Mouse (Mus musculus) embryonic facial prominence, embryonic 12.5 days (tissue): ENCODE measurements around the gene Ergic1. TPM values are rescaled to one million over a fixed set of nuclear protein-coding genes. Genes with fewer than 3 reads are reported as not detected.

Experiments
- ATAC-seq: fragments of 200-750 bp; cut with Nextera tagmentation; 2 replicates; pipeline ENCODE4 v1.8.0; 2017; ENCODE audit not compliant: insufficient number of reproducible peaks, insufficient read depth, low FRiP score, low TSS enrichment
- H3K27ac ChIP-seq: fragments of 300-500 bp; sonication (generic); 2 replicates; pipeline ENCODE4 v1.5.1; 2016; ENCODE audit warnings: mild to moderate bottlenecking
- H3K27me3 ChIP-seq: fragments of 300-500 bp; sonication (generic); 2 replicates; pipeline ENCODE4 v1.6.1; 2016; ENCODE audit warnings: mild to moderate bottlenecking, moderate library complexity
- H3K36me3 ChIP-seq: fragments of 300-500 bp; sonication (generic); 2 replicates; pipeline ENCODE4 v1.6.1; 2016; ENCODE audit warnings: mild to moderate bottlenecking
- H3K4me1 ChIP-seq: fragments of 300-500 bp; sonication (generic); 2 replicates; pipeline ENCODE4 v1.6.1; 2016
- H3K4me2 ChIP-seq: fragments of 300-500 bp; sonication (generic); replicated peaks from 2 replicates; pipeline ENCODE4 v1.6.1; 2016; ENCODE audit warnings: mild to moderate bottlenecking, moderate library complexity
- H3K4me3 ChIP-seq: fragments of 300-500 bp; sonication (generic); 2 replicates; pipeline ENCODE4 v1.5.1; 2016; ENCODE audit warnings: mild to moderate bottlenecking
- H3K9ac ChIP-seq: fragments of 300-500 bp; sonication (generic); 2 replicates; pipeline ENCODE4 v1.6.1; 2016; ENCODE audit warnings: mild to moderate bottlenecking, moderate library complexity
- H3K9me3 ChIP-seq: fragments of 300-500 bp; sonication (generic); 2 replicates; pipeline ENCODE4 v1.6.1; 2016; ENCODE audit warnings: mild to moderate bottlenecking, moderate library complexity
- WGBS: fragments of 180-500 bp; shearing (Covaris S2); methylation state at CpG from one replicate; pipeline ENCODE4 v1.1.7; 2016; 5-methylcytosine and 5-hydroxymethylcytosine counted together
- polyA plus RNA-seq: library from polyadenylated mRNA; unstranded; fragments of >200 nt; fragmentation: Nextera tagmentation; extraction: Ambion mirVana; gene quantifications from 2 replicates; pipeline ENCODE4 v1.2.1, GENCODE M21; 2016

Gene Ergic1
- polyA plus RNA-seq, 1 experiment from 2014 or later, result 102 TPM

- Histone ChIP-seq H3K4me2 (peak overlapping the region; percentile 59), H3K9ac (peak overlapping the region; percentile 66), H3K27ac (peak overlapping the region; percentile 43), H3K4me3 (peak overlapping the region; percentile 91), H3K4me1 (peaks cover 12% of the 10 kb centered on the region; the same call in 1 of the 2 replicates), H3K27me3 (no peaks in the 10 kb centered on the region), H3K36me3 (no peaks in the 10 kb centered on the region), H3K9me3 (no peaks in the 10 kb centered on the region)
- ATAC-seq, result peak; percentile 53; the same call in 1 of the 2 replicates
- 3% methylated on average over 26 of the region's 26 CpGs for WGBS
Observed at GRCm38 (mm10) chr17:26676616-26677376, 115.5 kb downstream of the Ergic1 start.

GRCm38 (mm10) chr17:26677711-26678637, 116.7 kb downstream of the Ergic1 start:
- H3K36me3 ChIP-seq, result no peaks in the 10 kb centered on the region
- H3K9ac ChIP-seq, result no peak overlapping the region
- H3K27ac ChIP-seq, result no peak overlapping the region
- H3K4me3 ChIP-seq, result no peak overlapping the region
- H3K27me3 ChIP-seq, result no peaks in the 10 kb centered on the region
- H3K9me3 ChIP-seq, result no peaks in the 10 kb centered on the region
- no peak for ATAC-seq
- H3K4me1 ChIP-seq, result peaks cover 12% of the 10 kb centered on the region; the same call in 1 of the 2 replicates
- 89% methylated on average over 7 of the region's 7 CpGs for WGBS
- peak overlapping the region; percentile 59 for H3K4me2 ChIP-seq

DNA sequence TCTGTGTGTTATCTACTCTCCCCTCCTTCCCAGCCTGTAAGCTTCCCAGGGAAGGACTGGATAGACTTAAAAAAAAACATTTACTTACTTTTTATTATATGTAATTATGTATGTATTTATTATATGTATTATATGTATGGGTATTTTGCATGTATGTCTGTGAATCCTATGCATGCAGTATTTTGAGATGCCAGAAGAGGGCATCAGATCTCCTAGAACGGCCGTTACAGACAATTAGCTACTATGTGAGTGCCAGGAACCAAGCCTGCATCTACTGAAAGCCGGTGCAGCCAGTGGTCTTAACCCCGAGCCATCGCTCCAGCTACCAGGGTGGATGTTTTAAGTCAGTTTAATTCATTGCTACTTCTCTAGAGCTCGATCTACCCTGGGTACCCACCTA, 120.0 kb downstream of the Ergic1 start:
- 90% methylated on average over 6 of the region's 6 CpGs for WGBS
- no peak for ATAC-seq

GRCm38 (mm10) chr17:26686334-26687000, 125.2 kb downstream of the Ergic1 start:
- H3K36me3 ChIP-seq, result peaks cover 15% of the 10 kb centered on the region; the same call in 1 of the 2 replicates
- H3K9ac ChIP-seq, result no peak overlapping the region
- 88% methylated on average over 17 of the region's 17 CpGs for WGBS
- no peaks in the 10 kb centered on the region for H3K27me3 ChIP-seq
- ATAC-seq, result no peak
- no peak overlapping the region for H3K4me3 ChIP-seq
- 0 out of 2 replicates have a peak, but pooled peaks cover 12% of the 10 kb centered on the region for H3K4me1 ChIP-seq
- H3K27ac ChIP-seq, result no peak overlapping the region
- no peaks in the 10 kb centered on the region for H3K9me3 ChIP-seq
- H3K4me2 ChIP-seq, result no peak overlapping the region

More for the DNA sequence above, 120.0 kb downstream of the Ergic1 start:
- Histone ChIP-seq H3K4me3 (no peak overlapping the region), H3K36me3 (peaks cover 15% of the 10 kb centered on the region; the same call in 1 of the 2 replicates), H3K27ac (no peak overlapping the region), H3K27me3 (no peaks in the 10 kb centered on the region), H3K4me1 (peaks cover 12% of the 10 kb centered on the region; the same call in 1 of the 2 replicates), H3K4me2 (no peak overlapping the region), H3K9ac (no peak overlapping the region), H3K9me3 (no peaks in the 10 kb centered on the region)

- Histone ChIP-seq H3K36me3 (0 out of 2 replicates have a peak, but pooled peaks cover 7% of the 10 kb centered on the region), H3K4me1 (0 out of 2 replicates have a peak, but pooled peaks cover 12% of the 10 kb centered on the region), H3K4me2 (no peak overlapping the region), H3K4me3 (no peak overlapping the region), H3K27ac (peak overlapping the region; percentile 18), H3K9ac (peak overlapping the region; percentile 22; the same call in 1 of the 2 replicates), H3K9me3 (no peaks in the 10 kb centered on the region), H3K27me3 (no peaks in the 10 kb centered on the region)
- ATAC-seq, result no peak
- WGBS, result 66% methylated on average over 8 of the region's 8 CpGs
Observed at GRCm38 (mm10) chr17:26688795-26689735, 127.8 kb downstream of the Ergic1 start.

- Histone ChIP-seq H3K9ac (no peak overlapping the region), H3K36me3 (no peaks in the 10 kb centered on the region), H3K4me2 (no peak overlapping the region), H3K4me3 (no peak overlapping the region), H3K4me1 (0 out of 2 replicates have a peak, but pooled peaks cover 12% of the 10 kb centered on the region), H3K27me3 (no peaks in the 10 kb centered on the region), H3K27ac (peak overlapping the region; percentile 18; the same call in 1 of the 2 replicates), H3K9me3 (no peaks in the 10 kb centered on the region)
- no peak for ATAC-seq
- WGBS, result 84% methylated on average over 2 of the region's 2 CpGs
Observed at GRCm38 (mm10) chr17:26689810-26690209, 128.5 kb downstream of the Ergic1 start.

- 68% methylated on average over 5 of the region's 5 CpGs for whole genome bisulfite sequencing
- H3K27ac ChIP-seq, result no peak overlapping the region
Observed at GRCm38 (mm10) chr17:26690236-26690635, 128.9 kb downstream of the Ergic1 start.

GRCm38 (mm10) chr17:26691110-26691509, 129.8 kb downstream of the Ergic1 start:
- H3K27ac ChIP-seq, result no peak overlapping the region
- 0 out of 2 replicates have a peak, but pooled peaks cover 12% of the 10 kb centered on the region for H3K4me1 ChIP-seq
- 82% methylated on average over 7 of the region's 7 CpGs for WGBS
- no peaks in the 10 kb centered on the region for H3K36me3 ChIP-seq
- no peak overlapping the region for H3K4me3 ChIP-seq
- H3K4me2 ChIP-seq, result no peak overlapping the region
- H3K9me3 ChIP-seq, result no peaks in the 10 kb centered on the region
- H3K27me3 ChIP-seq, result no peaks in the 10 kb centered on the region
- no peak overlapping the region for H3K9ac ChIP-seq
- ATAC-seq, result no peak

More at GRCm38 (mm10) chr17:26690236-26690635, 128.9 kb downstream of the Ergic1 start:
- Histone ChIP-seq H3K4me1 (0 out of 2 replicates have a peak, but pooled peaks cover 12% of the 10 kb centered on the region), H3K36me3 (no peaks in the 10 kb centered on the region), H3K27me3 (no peaks in the 10 kb centered on the region), H3K4me2 (no peak overlapping the region), H3K4me3 (no peak overlapping the region), H3K9me3 (no peaks in the 10 kb centered on the region), H3K9ac (no peak overlapping the region)
- no peak for ATAC-seq

DNA sequence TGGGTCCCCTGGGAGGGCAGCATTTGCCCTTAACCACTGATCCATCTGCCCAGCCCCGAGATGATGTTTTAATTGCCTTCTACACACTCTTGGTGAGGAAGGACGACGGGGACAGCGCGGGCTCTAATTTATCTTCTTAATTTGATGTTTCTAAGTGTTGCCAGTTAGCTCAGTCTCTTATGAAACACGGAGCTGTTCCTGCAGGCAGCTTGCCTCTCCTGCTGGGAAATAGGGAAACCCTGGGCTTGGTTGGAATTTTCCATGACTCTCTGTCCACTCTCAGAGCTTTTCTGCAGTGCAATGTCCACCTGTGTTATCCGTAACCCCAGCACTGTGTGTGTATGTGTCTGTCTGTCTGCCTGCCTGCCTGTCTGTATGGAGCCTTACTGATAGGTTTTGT, 132.1 kb downstream of the Ergic1 start:
- Histone ChIP-seq H3K9me3 (no peaks in the 10 kb centered on the region), H3K36me3 (peaks cover 6% of the 10 kb centered on the region), H3K27ac (no peak overlapping the region), H3K4me3 (no peak overlapping the region), H3K4me2 (no peak overlapping the region), H3K9ac (no peak overlapping the region), H3K4me1 (0 out of 2 replicates have a peak, but pooled peaks cover 10% of the 10 kb centered on the region), H3K27me3 (no peaks in the 10 kb centered on the region)
- 86% methylated on average over 7 of the region's 7 CpGs for WGBS
- ATAC-seq, result no peak

DNA sequence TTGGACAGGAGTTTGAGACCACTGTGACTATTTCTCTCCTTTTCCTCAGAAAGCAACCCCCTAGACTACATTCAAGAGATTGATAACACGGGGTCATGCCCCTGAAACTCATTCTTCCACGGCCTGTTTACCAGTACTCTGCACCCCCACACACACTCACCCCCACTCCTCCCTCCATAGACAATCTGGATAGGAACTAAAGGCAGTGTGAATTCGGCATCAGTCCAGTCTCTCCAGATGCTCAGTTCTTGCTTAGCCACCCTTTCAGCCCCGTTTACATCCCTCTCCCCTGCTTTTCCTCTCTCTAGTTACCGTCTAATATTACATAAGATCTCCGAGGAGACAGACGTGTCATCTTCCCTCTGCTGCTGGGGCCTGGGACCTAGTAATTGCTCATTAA, 132.9 kb downstream of the Ergic1 start:
- Histone ChIP-seq H3K4me2 (no peak overlapping the region), H3K27ac (no peak overlapping the region), H3K9ac (no peak overlapping the region), H3K36me3 (peaks cover 13% of the 10 kb centered on the region), H3K4me1 (0 out of 2 replicates have a peak, but pooled peaks cover 4% of the 10 kb centered on the region), H3K9me3 (no peaks in the 10 kb centered on the region), H3K4me3 (no peak overlapping the region), H3K27me3 (no peaks in the 10 kb centered on the region)
- no peak for ATAC-seq
- 75% methylated on average over 7 of the region's 7 CpGs for WGBS
